Mouse (Mus musculus) activated CD4-positive, CD25-positive, alpha-beta regulatory T cell, adult 4 months (primary cell): ENCODE results near the gene Nprl2. TPM values are rescaled to one million over a fixed set of nuclear protein-coding genes. Genes with fewer than 3 reads are reported as not detected.

Experiments used
- ATAC-seq: one replicate; pipeline ENCODE4 v1.8.0; 2017
- polyA plus RNA-seq, 2 experiments: library from polyadenylated mRNA; unstranded; fragments of 100-300 nt; shearing (Covaris generic); gene quantifications; one replicate each; pipeline ENCODE4 v1.2.1; 2017

The Nprl2 gene
- polyA plus RNA-seq, 2 experiments from 2014 or later, result 44.5 to 45.2 TPM

DNA sequence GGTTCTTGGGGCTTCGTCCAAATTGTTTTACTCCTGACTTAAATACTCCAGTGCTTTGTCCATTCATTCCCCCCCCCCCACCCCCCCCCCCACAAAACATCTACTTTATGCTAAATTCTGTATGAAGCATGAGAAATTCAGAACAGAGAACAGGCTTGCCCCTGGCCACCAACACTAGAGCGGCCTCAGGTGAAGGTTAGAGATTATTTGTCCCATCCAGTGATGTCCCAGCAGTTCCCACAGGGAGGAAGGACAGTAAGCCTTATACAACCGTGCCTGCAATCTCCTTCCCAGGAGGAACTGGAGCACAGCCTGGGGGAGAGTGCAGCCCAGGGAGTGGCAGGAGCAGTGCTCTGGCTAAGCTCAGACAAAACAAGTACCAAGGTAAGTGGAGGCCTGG is 36.6 kb downstream of the Nprl2 start, which contains the start of gene Naa80:
TSS of gene Naa80 (plus strand) at position 301 of the 400 bp plus-strand sequence.
- ATAC-seq, result no peak

DNA sequence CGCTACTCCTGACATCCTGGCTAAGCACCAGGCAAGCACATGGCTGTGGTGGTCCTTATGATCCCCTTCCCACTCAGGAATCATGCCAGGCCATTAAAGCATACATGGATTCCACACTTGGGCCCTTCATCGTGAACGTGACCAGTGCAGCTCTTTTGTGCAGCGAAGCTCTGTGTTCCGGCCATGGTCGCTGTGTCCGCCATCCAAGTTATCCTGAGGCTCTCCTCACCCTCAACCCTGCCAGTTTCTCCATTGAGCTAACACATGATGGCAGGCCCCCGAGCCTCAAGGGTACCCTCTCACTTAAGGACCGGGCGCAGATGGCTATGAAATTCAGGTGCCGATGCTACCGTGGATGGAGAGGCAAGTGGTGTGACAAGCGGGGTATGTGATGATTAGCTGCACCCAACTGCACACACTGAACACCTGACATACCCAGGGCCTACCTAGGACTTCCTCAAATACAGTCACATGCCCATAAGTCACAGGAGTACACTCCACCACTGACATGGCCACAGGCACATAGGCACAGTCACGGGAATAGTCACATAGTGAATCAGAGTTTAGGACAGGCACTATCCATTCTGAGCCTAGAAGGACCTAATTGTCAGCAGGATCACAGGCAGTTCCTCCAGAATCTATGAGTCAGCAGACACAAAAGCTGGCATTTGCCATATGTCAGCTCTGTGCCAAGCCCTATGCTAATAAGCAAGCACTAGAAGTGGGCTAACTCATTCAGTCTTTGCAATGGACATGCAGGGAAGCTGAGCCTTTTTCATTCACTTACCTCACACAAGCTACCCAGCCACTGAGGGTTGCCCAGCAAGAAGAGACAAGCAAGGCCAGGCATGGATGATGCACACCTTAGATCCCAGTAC is 37.2 kb downstream of the Nprl2 start:
- ATAC-seq, result no peak

DNA sequence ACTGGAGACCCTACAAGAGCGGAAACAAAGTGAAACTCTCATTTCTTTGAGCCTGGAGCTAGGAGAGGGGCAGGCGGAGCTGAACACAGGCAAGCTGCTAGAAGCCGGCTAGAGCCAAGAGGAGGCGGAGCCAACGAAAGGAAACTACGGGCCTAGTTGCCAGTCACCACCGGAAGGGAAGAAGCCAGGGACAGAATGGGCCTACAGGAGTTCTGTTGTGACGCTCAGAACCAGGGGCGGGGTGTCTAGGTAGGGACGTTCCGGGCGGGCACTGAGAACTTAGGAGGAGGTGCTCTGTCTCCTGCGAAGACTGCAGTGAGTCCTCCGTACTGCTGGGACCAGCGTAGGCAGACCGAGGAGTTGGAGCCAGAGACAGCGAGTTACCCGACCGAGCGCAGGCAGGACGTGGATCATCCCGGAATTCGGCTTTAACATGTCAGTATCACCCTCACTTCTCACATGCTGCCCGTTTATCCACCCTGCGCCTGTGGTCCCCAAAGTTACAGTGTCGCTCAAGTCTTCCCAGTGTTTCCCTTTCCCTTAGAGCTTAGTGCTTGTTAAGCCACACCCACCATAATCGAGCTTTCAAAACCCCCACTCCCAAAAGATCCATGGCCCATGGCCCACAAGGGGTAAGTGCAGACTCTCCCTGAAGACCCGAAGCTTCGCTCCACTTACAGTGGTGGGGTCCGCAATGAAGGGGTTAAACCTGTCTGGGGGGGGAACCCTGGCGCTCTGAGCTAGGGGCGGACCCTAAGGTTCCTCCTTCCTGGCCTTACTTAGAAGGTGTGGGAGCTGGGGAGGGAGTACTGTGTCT is 38.7 kb downstream of the Nprl2 start, which contains the start of gene Hyal3:
TSS of gene Hyal3 (plus strand) at position 318 of the 817 bp plus-strand sequence.
- ATAC-seq, result peak; percentile 94

DNA sequence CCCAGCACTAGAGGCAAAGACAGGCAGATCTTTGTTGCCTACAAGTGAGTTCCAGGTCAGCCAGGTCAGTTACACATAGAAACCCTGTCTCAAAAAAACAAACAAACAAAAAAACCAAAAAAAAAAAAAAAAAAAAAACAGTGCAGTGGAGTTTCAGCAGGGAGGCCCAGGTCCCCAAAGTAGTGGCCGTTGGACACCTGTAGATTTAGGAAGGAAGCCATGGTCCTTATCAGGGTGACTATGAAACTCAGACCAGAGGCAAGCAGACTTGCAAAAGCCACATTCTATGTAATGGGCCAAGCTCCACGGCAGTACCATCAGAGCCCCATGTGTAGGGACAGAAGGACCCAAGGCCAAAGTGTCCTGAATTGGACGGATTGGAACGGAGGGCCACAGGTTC is 39.6 kb downstream of the Nprl2 start:
- ATAC-seq, result no peak

DNA sequence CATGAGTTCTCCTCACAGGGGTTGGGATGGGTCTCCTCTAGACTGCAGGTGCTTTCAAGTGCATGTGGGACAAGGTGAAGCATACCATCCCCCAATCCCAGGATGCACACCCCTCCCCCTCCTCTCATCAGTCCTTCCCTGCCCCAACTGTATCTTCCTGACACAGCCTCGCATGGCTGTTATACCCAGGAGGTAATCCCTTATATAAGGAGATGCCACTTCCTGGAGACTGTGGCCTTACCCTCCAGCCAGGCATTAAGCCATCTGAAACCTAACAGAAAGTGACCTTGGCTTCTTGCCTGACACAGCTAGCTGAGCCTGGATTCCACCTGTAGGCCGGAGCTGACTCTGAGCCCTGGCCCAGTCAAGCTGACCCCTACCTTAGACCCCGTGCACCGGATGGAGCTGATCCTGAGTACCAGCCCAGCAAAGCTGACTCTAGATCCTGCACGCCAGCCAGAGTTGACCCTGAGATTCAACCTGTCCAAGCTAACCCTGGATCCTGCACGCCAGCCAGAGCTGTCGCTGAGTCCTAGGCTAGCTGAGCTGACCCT is 40.6 kb downstream of the Nprl2 start:
- ATAC-seq, result no peak

DNA sequence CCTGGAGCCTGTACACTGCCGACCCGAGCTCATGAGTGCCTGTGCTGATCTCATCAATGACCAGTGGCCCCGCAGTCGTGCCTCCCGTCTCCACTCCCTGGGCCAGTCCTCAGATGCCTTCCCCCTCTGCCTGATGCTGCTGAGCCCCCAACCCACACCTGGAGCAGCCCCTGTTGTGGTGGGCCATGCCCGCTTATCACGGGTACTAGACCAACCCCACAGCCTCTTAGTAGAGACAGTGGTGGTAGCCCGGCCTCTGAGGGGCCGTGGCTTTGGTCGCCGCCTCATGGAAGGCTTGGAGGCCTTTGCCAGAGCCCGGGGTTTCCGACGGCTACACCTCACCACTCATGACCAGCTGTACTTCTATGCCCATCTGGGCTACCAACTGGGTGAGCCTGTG is 41.1 kb downstream of the Nprl2 start:
- no peak for ATAC-seq

DNA sequence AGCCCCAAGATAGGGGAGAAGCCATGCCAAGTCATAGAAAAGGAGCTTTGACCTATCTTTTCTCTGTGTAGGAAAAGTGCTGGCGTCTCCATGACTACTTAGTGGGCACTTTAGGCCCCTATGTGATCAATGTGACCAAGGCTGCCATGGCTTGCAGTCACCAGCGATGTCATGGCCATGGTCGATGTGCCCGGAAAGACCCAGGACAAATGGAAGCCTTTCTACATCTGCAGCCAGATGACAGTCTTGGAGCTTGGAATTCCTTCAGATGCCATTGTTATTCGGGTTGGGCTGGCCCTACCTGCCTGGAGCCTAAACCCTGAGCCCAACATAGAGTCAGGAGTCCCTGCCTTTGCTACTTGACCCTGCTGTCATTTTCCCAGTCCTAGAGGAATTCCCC is 44.5 kb downstream of the Nprl2 start:
- ATAC-seq, result no peak

DNA sequence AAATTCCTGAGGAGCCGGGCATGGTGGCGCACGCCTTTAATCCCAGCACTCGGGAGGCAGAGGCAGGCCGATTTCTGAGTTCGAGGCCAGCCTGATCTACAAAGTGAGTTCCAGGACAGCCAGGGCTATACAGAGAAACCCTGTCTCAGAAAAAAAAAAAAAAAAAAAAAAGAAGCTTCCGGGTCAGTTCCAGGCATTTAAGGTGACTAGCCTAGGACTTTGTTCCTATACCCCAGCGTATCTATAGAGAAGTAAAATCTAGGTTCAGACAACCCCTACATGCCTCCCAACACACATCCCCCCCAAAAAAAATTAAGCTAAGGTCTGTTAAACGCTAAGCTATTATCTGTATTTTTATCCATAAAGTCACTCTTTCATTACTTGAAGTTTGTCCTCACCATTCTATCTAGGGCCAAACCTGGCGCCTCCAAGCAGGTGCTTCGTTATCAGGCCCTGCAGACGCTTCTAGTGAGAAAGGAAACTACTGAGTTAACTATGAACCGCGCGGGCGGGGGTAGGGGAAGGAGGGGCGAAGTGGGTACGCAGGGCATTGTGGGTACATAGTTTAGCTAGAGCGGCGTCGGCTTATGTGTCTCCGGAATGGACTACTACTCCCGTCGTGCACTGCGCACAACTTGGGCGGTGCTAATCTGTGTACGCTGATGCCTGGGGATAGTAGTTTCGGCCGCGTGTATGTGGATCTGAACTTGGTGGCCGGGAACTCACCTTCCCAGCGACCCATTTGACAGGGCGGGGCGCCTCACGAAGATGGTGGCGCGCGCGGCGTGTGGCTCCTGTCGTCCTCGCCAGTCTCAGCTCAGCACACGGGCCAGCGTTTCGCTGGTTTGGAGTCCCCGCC is 45.2 kb downstream of the Nprl2 start, which contains the start of gene Ifrd2:
TSS of gene Ifrd2 (plus strand) at position 669 of the 859 bp plus-strand sequence.
- peak; percentile 99 for ATAC-seq

DNA sequence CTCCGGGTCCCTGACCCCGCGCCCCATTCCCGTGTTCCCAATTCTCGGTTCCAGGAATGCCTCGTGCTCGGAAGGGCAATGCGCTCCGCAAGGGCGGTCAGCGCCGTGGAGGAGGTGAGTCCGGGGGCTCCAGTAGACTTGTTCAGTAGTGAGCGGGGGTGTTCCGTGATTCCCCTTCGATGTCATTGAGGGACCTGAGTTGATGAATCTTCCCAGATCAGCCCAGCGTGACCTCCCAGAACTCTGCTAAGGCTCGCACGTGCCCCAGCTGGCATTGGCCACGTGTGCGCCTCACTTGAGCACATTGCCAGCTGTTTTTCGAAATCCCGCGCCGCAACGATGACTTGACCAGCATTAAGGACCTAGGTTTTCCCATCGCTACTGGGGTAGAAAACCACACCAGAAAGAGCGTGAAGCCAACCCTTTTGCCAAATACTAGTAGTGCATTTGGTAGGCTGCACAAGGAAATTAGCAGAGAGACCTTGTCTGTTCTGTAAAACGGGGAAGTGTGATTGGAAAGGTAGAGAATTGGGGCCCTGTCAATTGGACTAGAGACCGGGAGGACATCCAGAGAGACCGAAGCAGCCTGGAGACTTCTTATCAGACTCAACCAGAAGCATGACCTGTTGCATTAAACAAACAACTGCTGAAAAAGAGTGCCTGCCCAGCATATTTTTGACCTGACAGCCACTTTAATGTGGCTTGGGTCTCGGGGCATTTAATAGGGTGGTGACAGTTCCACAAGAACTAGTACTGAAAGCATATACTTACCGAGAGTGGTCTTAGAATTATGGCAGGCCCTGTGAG is 46.0 kb downstream of the Nprl2 start:
- ATAC-seq, result no peak

DNA sequence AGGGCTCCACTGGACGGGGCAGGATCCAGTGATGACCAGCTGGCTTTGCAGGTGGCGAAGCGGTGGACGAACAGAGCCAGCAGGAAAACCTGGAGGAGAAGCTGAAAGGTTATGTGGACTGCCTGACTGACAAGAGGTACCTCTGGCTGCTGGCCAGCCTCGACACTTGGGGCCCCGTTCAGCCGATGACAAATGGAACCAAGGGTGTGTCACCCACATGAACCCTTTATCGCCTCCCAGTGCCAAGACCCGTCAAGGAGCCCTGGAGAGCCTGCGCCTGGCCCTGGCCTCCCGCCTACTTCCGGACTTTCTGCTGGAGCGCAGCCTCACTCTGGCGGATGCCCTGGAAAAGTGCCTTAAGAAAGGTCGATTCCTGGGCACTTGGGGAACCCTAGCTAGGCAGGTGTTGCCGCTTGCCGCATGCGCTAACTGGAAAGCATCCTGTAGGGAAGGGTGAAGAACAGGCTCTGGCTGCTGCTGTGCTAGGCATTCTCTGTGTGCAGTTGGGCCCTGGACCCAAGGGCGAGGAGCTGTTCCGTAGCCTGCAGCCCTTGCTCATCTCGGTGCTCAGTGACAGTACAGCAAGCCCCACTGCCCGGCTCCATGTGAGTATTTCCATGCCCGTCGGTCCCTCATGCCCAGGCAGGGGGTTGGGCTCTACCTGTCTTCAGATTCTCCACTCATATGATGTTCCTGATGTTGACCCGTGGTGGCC is 48.2 kb downstream of the Nprl2 start:
- ATAC-seq, result no peak

DNA sequence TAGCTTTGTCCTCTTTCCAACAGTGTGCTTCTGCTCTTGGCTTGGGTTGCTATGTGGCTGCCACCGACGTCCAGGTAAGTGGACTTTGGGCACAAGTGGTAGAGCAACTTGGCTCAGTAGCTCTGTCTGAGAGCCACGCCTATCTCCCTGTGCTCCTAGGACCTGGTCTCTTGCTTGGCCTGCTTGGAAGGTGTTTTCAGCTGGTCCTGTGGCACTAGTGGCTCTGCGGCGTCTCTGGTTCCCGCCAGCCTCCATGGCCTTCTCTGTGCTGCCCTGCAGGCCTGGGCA is 48.7 kb downstream of the Nprl2 start:
- no peak for ATAC-seq

DNA sequence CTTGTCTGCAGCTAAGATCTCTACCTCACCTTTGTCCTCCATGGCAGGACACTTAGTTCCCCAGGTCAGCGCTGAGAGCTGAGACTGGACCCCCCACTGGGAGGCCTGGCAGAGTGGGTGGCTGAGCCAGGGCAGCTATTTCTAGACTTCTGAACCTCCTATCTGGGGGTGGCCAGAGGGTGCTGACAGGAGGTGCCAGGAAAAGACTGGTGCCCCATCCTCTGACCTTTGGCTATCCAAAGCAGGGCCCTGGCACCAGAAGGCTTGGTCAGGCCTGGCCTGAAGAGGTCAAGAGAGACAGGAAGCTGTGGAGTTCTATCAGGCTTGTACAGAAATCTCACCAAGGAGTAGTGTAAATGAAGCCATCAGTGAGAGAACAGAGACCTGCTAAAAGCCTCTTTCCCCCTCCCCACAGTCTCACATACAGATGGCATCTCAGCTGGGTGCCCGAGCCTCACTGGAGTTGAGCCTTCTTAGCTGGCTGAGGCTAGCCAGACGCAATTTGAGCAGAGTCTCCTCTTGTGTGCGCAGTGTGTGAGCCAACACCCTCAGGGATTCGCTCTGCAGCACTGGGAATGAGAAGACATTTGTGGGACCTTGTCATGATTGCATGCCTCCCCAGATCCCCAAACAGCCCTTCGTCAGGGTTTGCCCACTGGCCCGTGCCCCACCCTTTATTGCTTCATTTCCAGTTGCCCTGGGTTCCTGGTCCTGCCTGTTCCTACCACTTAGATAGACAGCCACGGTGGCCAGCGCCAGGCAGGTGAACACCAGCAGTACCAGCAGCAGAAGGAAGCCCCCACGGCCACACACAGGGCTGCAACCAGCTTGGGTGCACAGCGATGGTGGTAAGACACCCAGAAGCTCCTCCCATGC is 51.3 kb downstream of the Nprl2 start:
- no peak for ATAC-seq

DNA sequence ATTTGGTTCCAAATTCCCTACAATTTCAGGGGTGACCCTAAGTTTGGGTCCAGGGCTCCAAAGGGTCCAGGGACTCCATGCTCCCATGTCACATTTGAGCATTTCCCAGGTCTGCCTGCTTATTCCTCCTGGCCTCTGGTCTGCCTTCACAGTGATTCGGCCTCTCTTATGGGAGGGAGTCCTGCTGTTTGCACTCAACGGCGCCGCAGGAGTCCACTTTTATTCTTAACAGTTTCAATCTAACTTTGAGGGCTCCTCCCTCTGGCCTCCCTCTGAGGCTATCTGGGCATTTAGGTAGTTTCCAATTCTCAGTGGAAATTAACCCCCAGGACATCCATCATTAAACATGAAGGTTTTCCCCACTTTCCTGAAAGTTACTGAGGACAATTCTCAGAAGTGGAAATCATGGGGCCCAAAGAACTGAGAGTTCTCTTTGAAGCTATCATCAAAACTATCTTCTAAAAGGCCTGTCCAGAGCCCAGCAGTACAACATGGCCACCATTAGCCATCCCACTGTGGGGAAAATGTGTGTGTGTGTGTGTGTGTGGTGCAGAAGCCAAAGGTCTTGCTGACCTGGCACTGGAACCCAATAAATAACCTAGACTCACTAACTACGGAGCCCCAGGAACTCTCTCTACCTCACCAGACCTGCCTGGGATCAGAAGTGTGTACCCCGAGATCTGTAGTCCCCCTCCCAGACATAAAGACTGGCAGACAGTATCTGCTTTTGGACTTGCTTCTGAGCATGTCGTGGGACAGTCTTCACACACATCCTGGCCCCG is 52.4 kb downstream of the Nprl2 start:
- ATAC-seq, result no peak

Other genes with a start within 250 kb of the Nprl2 start
- 100 to 1,000 TPM; 116 to 135 TPM for gene Cish, start 246.2 kb upstream of the Nprl2 start, polyA plus RNA-seq
- gene Hemk1, start 203.9 kb upstream of the Nprl2 start, polyA plus RNA-seq, result 10 to 100 TPM; 25.4 to 27.3 TPM
- 1 to 10 TPM; 2.7 to 4.6 TPM for gene 6430571L13Rik, start 201.6 kb upstream of the Nprl2 start, polyA plus RNA-seq
- under 1 TPM; 0.16 to 0.41 TPM for gene Cacna2d2, start 142.6 kb upstream of the Nprl2 start, polyA plus RNA-seq
- 10 to 100 TPM; 19.3 to 24.9 TPM for gene Tmem115, start 8.3 kb upstream of the Nprl2 start, polyA plus RNA-seq
- gene Cyb561d2, start within 50 bp of the Nprl2 start, polyA plus RNA-seq, result 10 to 100 TPM; 65.7 to 82.2 TPM
- 1 to 10 TPM in 1 of 2 experiments, under 1 TPM in 1; 0.83 to 3.2 TPM for gene Zmynd10, start 5.1 kb downstream of the Nprl2 start, polyA plus RNA-seq
- 10 to 100 TPM; 74.8 to 81.7 TPM for gene Rassf1, start 9.3 kb downstream of the Nprl2 start, polyA plus RNA-seq
- gene Tusc2, start 21.0 kb downstream of the Nprl2 start, polyA plus RNA-seq, result 1 to 10 TPM; 7.3 to 7.8 TPM
- gene Hyal2, start 25.7 kb downstream of the Nprl2 start, polyA plus RNA-seq, result 10 to 100 TPM; 10.2 to 12.8 TPM
- gene Hyal1, start 34.7 kb downstream of the Nprl2 start, polyA plus RNA-seq, result 1 to 10 TPM; 4.1 to 4.3 TPM
- gene Naa80, start 36.7 kb downstream of the Nprl2 start, polyA plus RNA-seq, result 10 to 100 TPM; 16.6 to 21.7 TPM
- gene Hyal3, start 38.6 kb downstream of the Nprl2 start, polyA plus RNA-seq, result under 1 TPM; 0.25 to 0.90 TPM
- 10 to 100 TPM; 28.7 to 33.8 TPM for gene Ifrd2, start 45.4 kb downstream of the Nprl2 start, polyA plus RNA-seq
- not detected for gene Sema3b, start 67.0 kb downstream of the Nprl2 start, polyA plus RNA-seq
- 100 to 1,000 TPM; 176 to 181 TPM for gene Gnai2, start 93.1 kb downstream of the Nprl2 start, polyA plus RNA-seq
- not detected for gene Slc38a3, start 127.3 kb downstream of the Nprl2 start, polyA plus RNA-seq
- gene Gnat1, start 137.5 kb downstream of the Nprl2 start, polyA plus RNA-seq, result 1 to 10 TPM in 1 of 2 experiments, not detected in 1; 1.1 TPM
- not detected for gene Sema3f, start 168.2 kb downstream of the Nprl2 start, polyA plus RNA-seq
- gene Rbm5, start 228.8 kb downstream of the Nprl2 start, polyA plus RNA-seq, result 100 to 1,000 TPM; 299 to 310 TPM